Mouse (Mus musculus) embryonic stem cell, embryonic (primary cell): Measurements from ENCODE around the gene Baz1b.

ENCODE experiments used
- CTCF ChIA-PET, 4 experiments: fragments of 300-600 bp in 2 of 4; fragments of 350-600 bp in 2 of 4; sonication (Branson Sonifier 250); formaldehyde crosslinking; loops; one replicate each; lab custom pipeline; 2022; ENCODE audit warnings: inconsistent platforms in 2 of 4; lab: Charles Lee
- POLR2A ChIA-PET, 4 experiments: fragments of 300-600 bp in 2 of 4; fragments of 350-600 bp in 2 of 4; sonication (Branson Sonifier 250); formaldehyde crosslinking; loops; one replicate each; lab custom pipeline; 2022; ENCODE audit warnings: antibody characterized with exemption in 4 of 4, inconsistent platforms in 1 of 4; lab: Charles Lee

Gene Baz1b

DNA sequence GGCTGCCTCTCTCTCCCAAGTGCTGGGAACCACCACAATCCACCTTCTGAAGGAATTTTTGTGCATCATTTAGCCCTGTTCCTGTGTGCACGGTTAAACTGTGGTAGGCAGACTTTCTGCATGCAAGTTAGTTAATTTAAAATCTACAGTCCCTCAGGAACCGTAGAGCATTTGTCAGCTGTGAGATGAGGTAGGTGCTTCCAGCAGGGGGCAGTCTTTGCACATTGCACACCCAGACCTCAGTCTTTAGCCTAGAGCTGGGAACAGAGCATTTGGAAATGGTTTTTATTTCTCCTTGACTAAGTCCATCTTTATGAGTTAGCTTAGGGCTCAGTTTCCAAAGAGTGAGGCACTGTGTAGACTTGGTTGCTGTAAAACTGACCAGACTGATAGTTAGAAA is 49.5 kb downstream of the Baz1b start:
- ChIA-PET POLR2A (interaction anchor here in 2 of 4 experiments (0.6 to 2.5 kb wide), 8 partner anchors 9 to 544 kb away, joined by 3 to 7 read pairs (median 4); partner anchors contain the start of gene Fzd9 (in 1 of the 2)), CTCF (interaction anchor here (0.5 to 2.6 kb wide), 52 partner anchors 8 to 329 kb away, joined by 3 to 28 read pairs (median 4); partner anchors contain the start of genes Fzd9 (in 1 of the 4) and Trim50 (in 1 of the 4))

DNA sequence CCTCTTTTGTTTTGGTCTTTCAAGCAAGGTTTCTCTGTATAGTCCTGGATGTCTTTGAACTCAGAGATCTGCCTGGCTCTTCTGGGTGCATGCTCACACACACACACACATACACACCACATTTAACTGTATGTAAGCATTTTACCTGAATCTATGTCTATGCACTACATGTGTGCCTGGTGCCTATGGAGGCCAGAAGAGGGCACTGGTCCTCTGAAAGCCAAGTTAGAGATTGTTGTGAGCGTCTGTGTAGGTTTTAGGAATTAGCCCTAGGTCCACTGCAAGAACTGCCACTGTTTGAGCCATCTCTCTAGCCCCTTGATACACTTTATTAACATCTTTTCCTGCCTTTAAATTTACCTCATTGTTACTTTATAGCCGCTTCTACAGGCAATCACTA is 51.8 kb downstream of the Baz1b start:
- ChIA-PET CTCF (interaction anchor here in 1 of 4 experiments (0.5 to 2.5 kb wide), 2 partner anchors 45 to 853 kb away, joined by 4 to 7 read pairs; no protein-coding TSS in a partner anchor), POLR2A (interaction anchor here in 1 of 4 experiments (1.1 to 2.5 kb wide), 7 partner anchors 7 to 53 kb away, joined by 3 to 7 read pairs (median 4); partner anchors contain the start of gene Fzd9)

DNA sequence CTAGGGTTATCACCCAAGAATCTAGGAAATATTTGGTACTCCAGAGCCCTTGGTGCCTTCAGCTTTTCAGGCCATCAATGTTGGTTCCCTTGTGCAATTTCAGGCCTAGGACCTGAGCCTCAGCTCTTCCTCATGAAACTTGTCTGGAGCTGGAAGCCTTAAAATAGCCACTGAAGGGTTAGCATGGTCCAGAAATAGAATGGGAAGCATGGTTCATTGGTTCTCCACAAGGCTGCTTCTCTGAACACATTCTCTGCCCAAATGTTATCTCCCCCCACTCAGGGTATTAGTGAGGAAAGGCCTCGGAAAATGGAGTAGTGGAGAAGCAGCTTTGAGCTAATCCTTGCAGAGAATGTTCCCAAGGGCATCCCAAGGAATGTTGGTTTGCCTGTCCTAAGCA is 54.4 kb downstream of the Baz1b start:
- POLR2A ChIA-PET, result interaction anchor here in 2 of 4 experiments (0.6 to 2.4 kb wide), 5 partner anchors 10 to 192 kb away, joined by 3 to 10 read pairs (median 3); partner anchors contain the start of gene Fzd9 (in 1 of the 2)

DNA sequence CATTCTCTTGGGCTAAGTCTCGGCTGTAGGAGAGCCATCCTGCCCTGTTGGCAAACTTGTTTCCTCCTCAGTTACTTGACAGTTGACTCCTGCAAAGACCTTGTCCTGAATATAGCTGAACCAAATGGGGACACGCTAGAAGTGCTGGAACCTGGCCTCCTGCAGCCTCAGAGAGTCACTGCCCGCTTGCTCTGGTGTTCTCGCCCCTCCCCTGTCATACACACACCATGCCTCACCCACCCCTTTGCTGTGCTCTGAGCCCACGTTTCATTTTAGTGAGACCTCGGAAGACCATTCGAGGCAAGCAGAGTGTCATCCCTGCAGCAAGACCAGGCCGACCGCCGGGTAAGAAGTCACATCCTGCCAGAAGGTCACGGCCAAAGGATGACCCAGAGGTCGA is 55.1 kb downstream of the Baz1b start:
- POLR2A ChIA-PET, result interaction anchor here in 2 of 4 experiments (0.8 to 2.4 kb wide), 4 partner anchors 9 to 85 kb away, joined by 3 to 10 read pairs (median 3); partner anchors contain the start of gene Fzd9 (in 1 of the 2)
- CTCF ChIA-PET, result no interaction called here

More for the DNA sequence above, 54.4 kb downstream of the Baz1b start:
- CTCF ChIA-PET, result interaction anchor here in 2 of 4 experiments (0.6 to 0.9 kb wide), 2 partner anchors 17 to 55 kb away, joined by 4 to 15 read pairs; no protein-coding TSS in a partner anchor

DNA sequence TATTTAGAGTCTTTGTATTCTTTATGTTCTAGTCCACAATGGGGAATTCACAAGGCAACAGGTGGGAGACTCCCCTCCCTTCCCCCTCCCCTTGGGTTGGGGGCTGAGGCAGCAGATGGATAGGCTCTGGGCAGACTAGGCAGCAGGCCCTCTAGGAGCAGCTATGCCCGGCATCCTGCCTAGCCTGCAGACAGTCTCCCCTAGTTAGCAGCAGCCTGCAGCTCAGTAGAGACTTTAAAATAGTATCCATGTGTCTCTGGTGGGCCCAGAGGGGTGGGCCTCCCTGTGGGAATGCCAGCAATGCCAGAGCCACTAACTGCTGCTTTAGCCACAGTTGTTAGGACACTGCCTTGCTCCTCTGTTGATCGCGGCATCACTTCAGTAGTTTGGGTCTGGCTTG is 55.5 kb downstream of the Baz1b start:
- CTCF ChIA-PET, result interaction anchor here in 1 of 4 experiments (1.0 kb wide), 1 partner anchor 44 kb away, joined by 3 read pairs; no protein-coding TSS in a partner anchor

DNA sequence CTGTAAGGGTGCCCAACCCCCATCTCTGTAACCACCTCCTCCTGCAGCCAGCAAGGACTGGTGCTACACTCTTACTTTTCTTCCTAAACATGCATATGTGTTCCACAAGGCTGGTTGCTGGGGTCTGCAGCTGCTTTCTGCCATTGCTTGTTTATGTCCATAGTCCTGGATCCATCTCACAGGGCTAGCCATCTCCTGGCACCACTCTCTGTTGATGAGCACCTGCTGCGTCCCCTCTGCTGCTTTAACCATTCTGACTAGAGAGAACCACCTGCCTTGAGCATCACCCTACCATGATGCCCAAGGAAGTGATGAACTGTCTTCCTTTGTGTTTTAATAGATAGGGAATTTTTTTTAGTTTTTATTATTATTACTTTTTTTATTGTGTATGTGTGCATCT is 56.1 kb downstream of the Baz1b start:
- POLR2A ChIA-PET, result interaction anchor here in 1 of 4 experiments (2.4 to 2.9 kb wide), 2 partner anchors 8 to 16 kb away, joined by 8 to 10 read pairs; partner anchors contain the start of gene Fzd9
- CTCF ChIA-PET, result interaction anchor here in 1 of 4 experiments (1.0 kb wide), 1 partner anchor 43 kb away, joined by 3 read pairs; no protein-coding TSS in a partner anchor

More for the DNA sequence above, 55.5 kb downstream of the Baz1b start:
- POLR2A ChIA-PET, result interaction anchor here in 1 of 4 experiments (2.4 kb wide), 1 partner anchor 9 kb away, joined by 10 read pairs; the partner anchor contains the start of gene Fzd9

DNA sequence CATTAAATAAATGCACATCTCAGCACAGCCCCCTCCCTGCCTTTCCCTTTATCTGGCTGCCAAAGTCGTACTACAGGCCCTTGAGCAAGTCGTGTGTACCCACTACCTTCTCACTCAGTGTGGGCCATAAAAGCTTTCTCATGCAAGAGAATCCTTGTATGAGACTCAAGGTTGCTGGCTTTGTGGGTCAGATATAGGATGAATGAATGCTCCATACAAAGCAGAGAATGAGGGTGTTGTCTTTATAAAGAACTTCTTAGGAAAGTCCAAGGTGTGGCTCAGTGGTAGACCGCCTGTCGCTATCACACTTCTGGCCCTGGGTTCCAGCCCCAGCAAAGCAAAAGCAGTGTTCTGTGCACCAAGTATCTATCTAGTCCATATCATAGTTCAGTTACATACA is 59.5 kb downstream of the Baz1b start:
- CTCF ChIA-PET, result interaction anchor here in 3 of 4 experiments (1.1 to 1.5 kb wide), 5 partner anchors 10 to 128 kb away, joined by 3 to 5 read pairs (median 3); no protein-coding TSS in a partner anchor
- POLR2A ChIA-PET, result interaction anchor here in 2 of 4 experiments (1.1 to 3.4 kb wide), 5 partner anchors 9 to 37 kb away, joined by 4 to 11 read pairs (median 5); no protein-coding TSS in a partner anchor

DNA sequence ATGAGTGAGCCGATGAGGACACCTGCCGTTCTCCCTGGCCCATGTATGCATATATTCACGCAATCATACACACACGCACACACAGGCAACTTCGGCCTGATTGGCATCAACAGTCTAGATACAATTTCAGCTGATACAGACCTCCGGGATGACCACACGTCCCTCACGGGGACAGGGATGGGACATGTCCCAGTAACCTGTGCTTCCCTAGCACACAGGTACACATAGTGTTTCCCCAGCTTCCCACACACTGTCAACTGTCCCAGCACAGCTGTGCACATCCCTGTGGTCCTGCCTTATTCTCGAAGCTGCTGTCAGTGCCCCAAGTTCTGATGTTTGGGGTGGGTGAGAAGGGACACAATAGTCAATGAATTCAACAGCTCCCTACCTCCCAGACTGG is 60.3 kb downstream of the Baz1b start:
- CTCF ChIA-PET, result interaction anchor here in 2 of 4 experiments (0.8 to 1.7 kb wide), 2 partner anchors 11 kb away, joined by 4 to 5 read pairs; no protein-coding TSS in a partner anchor
- POLR2A ChIA-PET, result interaction anchor here in 2 of 4 experiments (1.2 to 2.5 kb wide), 6 partner anchors 9 to 687 kb away, joined by 3 to 9 read pairs (median 4); partner anchors contain the start of gene Ywhag (in 1 of the 2)

DNA sequence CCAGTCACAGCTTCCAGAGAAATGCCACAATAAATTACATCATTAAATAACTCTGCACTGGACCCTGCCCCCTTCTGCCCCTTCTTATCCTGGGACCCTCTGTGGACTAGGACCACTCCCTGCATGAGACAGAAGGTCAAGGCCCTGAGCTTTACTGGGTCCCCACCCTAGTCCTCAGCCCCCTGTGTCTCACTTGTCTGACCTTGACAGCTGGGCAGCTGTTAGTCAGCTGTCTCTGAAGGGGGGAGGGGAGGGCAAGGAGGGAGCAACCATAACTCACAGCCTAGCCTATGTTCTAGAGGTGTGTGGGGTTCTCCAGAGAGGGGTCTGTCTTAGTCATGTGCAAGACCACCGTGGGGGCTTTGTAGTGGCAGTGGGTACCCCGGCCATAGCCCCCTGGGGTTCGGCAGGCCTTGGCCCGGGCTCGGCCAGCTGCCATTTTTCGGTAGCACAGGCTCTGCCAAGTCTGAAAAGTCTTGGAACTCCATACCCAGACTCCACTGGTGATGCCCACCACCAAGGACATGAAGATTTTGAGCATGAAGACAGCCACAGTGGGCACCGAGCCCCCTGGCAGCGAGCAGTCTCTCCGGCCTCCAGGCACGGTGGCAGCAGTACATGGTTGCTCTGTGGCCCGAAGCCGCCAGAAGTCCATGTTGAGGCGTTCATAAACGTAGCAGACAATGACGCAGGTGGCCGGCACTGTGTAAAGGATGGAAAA is 62.1 kb downstream of the Baz1b start:
- POLR2A ChIA-PET, result interaction anchor here in 3 of 4 experiments (0.6 to 2.5 kb wide), 38 partner anchors 9 to 713 kb away, joined by 3 to 17 read pairs (median 4); partner anchors contain the start of genes Abhd11 (in 1 of the 3), Baz1b (in 1 of the 3) and Tbl2 (in 1 of the 3)
- CTCF ChIA-PET, result interaction anchor here in 2 of 4 experiments (0.6 to 2.3 kb wide), 7 partner anchors 8 to 759 kb away, joined by 3 to 16 read pairs (median 4); no protein-coding TSS in a partner anchor

DNA sequence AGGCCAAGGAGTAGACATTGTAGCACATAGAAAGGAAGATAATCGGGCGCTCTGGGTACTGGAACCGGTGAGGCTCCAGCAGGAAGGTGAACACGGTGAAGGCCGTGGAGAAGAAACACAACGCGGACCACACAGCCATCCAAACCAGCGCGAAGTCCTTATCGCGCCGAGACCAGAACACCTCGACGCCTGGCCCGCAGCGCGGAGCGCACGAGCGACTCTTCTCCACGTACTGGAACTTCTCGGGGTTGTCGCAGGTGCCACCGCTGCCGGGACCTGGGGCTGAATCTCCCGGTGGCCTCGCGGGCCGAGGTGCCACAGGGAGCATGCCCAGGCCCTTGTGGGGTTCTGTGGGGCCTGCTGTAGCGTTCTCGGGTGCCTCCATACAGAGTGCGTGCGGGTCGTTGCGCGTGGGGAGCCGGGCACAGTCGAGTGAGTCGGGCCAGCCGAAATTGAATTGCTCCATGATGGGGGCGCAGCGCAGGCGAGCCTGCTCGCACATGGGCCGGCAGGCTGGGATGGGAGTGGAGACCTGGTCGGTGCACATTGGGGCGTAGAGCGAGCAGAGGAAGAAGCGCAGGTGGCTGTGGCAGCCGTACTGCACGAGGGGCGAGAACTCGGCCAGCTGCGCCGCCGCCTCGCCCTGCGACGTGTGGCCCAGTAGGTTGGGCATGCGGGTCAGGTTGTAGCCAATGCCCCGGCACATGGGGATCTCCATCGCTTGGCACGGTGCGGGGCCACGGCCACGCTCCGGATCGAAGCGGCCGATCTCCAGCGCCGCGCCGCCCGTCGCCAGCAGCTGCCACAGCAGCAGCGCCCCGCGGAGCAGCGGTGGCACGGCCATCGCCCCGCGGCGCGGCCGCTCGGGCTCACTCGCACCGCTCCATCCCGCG is 63.4 kb downstream of the Baz1b start:
- CTCF ChIA-PET, result interaction anchor here in 3 of 4 experiments (0.5 to 2.3 kb wide), 9 partner anchors 13 to 1358 kb away, joined by 3 to 16 read pairs (median 3); no protein-coding TSS in a partner anchor
- POLR2A ChIA-PET, result interaction anchor here in 3 of 4 experiments (0.8 to 2.5 kb wide), 22 partner anchors 8 to 265 kb away, joined by 3 to 17 read pairs (median 5); partner anchors contain the start of genes Abhd11 (in 1 of the 3), Baz1b (in 1 of the 3), Cldn3 (in 1 of the 3) and Tbl2 (in 1 of the 3)

DNA sequence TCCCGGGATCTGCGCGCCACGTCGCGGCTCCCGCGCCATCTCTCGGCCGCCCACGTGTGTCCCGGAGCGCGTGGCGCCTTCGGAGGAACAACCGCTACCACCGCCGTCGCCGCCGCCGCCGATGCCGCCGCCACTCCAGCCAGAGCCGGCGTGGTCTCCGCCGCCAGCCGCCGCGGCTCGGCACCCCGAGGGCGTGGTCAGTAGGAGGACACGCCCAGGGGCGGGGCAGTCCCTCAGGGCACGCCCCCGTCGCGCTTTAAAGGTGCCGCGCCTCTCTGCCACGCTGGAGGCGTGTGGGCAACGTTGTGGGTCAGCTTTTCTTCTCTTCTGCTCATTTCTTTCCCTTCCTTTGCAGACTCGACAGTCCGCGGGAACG is 64.0 kb downstream of the Baz1b start, which contains the start of gene Fzd9:
Gene Fzd9, minus strand, starts transcription at position 152 of the 376 bp plus-strand sequence.
- CTCF ChIA-PET, result interaction anchor here in 3 of 4 experiments (0.6 to 1.2 kb wide), 7 partner anchors 14 to 344 kb away, joined by 3 to 4 read pairs (median 3); no protein-coding TSS in a partner anchor

DNA sequence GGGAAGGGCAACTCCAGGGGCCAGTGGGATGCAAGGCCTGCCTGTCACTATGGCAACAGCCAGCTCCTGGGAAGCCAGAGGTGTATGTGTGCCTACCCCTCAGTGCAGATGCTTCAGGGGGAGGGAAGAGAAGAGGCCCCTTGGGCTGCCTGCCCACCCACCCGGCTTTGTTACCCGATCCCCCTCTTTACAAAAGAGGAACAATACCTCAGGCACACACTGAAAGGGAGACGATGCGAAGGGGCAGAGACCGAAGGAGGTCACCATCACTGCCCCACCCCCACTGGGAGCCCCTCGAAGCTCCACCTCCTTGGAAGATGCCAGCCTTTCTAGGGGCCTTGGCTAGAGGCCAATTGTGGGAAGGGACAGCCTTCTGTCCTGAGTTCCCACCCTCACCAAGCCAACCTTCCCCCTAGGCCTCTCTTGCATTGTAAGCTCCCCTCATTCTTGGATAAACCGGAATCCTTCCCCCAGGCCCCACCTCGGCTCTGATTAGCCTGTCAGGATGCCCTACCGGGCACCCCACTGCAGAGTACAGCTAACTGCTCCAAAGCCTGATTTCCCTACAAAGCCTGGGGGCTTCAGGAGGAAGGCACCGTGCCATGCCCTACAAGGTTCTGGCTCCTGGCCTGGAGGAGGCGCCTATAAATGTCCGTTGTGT is 66.8 kb downstream of the Baz1b start:
- ChIA-PET CTCF (interaction anchor here in 2 of 4 experiments (0.5 to 1.0 kb wide), 7 partner anchors 60 to 1628 kb away, joined by 3 to 17 read pairs (median 3); partner anchors contain the start of gene Tbl2 (in 1 of the 2)), POLR2A (interaction anchor here in 3 of 4 experiments (0.6 to 1.8 kb wide), 8 partner anchors 8 to 404 kb away, joined by 3 to 5 read pairs (median 3); partner anchors contain the start of gene Abhd11 (in 1 of the 3))

More for the DNA sequence above, 64.0 kb downstream of the Baz1b start, which contains the start of gene Fzd9:
- POLR2A ChIA-PET, result interaction anchor here in 3 of 4 experiments (0.6 to 1.7 kb wide), 15 partner anchors 9 to 1023 kb away, joined by 3 to 10 read pairs (median 5); partner anchors contain the start of genes Abhd11 (in 1 of the 3), Cldn3 (in 1 of the 3) and Tbl2 (in 1 of the 3)

DNA sequence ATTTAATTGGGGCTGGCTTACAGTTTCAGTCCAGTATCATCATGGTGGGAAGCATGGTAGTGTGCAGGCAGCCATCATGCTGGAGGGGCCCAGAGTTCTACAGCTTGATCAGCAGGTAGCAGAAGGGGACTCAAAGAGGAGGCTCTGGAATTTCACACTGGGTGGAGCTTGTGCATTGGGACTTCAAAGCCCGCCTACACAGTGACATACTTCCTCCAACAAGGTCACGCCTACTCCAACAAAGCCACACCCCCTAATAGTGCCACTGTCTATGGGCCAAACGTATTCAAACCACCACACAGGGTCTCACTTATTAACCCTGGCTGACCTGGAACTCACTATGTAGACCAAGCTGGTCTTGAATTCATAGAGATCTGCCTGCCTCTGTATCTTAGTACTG is 69.1 kb downstream of the Baz1b start:
- CTCF ChIA-PET, result interaction anchor here in 2 of 4 experiments (0.6 to 0.9 kb wide), 2 partner anchors 20 to 414 kb away, joined by 3 read pairs; no protein-coding TSS in a partner anchor
- POLR2A ChIA-PET, result interaction anchor here in 1 of 4 experiments (0.7 to 0.9 kb wide), 2 partner anchors 8 to 246 kb away, joined by 3 read pairs; no protein-coding TSS in a partner anchor

DNA sequence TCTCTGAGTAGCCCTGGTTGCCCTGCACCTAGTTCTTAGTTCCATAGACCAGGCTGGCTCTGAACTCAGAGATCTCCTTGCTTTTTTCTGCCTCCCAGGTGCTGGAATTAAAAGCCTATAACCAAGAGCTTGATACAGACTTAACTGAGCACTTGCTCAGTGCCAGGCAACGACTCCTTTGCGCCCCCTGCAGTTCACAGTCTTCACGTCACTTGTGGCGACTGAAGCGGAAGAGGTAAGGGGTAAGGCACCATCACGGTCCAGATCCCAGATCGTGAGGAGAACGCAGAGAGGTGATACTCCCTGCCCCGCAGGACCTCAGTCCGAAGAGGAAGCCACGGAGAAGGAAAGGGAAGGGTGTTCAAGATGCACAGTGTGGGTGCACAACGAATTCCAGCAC is 70.5 kb downstream of the Baz1b start:
- POLR2A ChIA-PET, result interaction anchor here in 3 of 4 experiments (0.5 to 3.0 kb wide), 10 partner anchors 9 to 676 kb away, joined by 3 to 17 read pairs (median 4); no protein-coding TSS in a partner anchor
- CTCF ChIA-PET, result interaction anchor here in 3 of 4 experiments (0.6 to 2.3 kb wide), 17 partner anchors 9 to 464 kb away, joined by 3 to 9 read pairs (median 4); partner anchors contain the start of gene Vps37d (in 1 of the 3)
